Mouse (Mus musculus) liver, embryonic 14.5 days (tissue): ENCODE measurements around the gene Ctss. TPM values are rescaled to one million over a fixed set of nuclear protein-coding genes. Genes with fewer than 3 reads are reported as not detected.
"Not testable (repeated sequence)": the region's sequence is repeated elsewhere in the genome, so short reads cannot be mapped to it uniquely, and the experiment has no call there.

Experiments
- ATAC-seq: fragments of 200-750 bp; cut with Nextera tagmentation; 2 replicates; pipeline ENCODE4 v1.8.0; 2017; ENCODE audit warnings: moderate number of reproducible peaks, mild to moderate bottlenecking, moderate library complexity; ENCODE audit not compliant: insufficient read depth
- DNase-seq, 3 experiments: peaks; one replicate each; pipeline ENCODE4 v3.0.0-alpha.2; 2012 to 2013; ENCODE audit warnings: low read depth in 3 of 3, low spot score in 3 of 3
- H3K27ac ChIP-seq: fragments of 300-500 bp; sonication (generic); 2 replicates; pipeline ENCODE4 v1.5.1; 2014; ENCODE audit warnings: moderate library complexity, mild to moderate bottlenecking, control low read depth, inconsistent platforms
- H3K27me3 ChIP-seq: fragments of 300-500 bp; sonication (generic); 2 replicates; pipeline ENCODE4 v1.6.1; 2014; ENCODE audit warnings: mild to moderate bottlenecking, low read length, moderate library complexity; ENCODE audit not compliant: control insufficient read depth, insufficient read depth
- H3K36me3 ChIP-seq: fragments of 300-500 bp; sonication (generic); replicated peaks from 2 replicates; pipeline ENCODE4 v1.6.1; 2014; ENCODE audit warnings: low read depth; ENCODE audit not compliant: control insufficient read depth, insufficient read depth
- H3K4me1 ChIP-seq, 2 experiments: fragments of 200-500 bp in 1 of 2; fragments of 300-500 bp in 1 of 2; sonication (generic) in 1 of 2; replicated peaks; 2 replicates each; pipeline ENCODE4 v1.6.1; 2012 to 2014; ENCODE audit warnings: antibody characterized with exemption in 1 of 2, inconsistent platforms in 1 of 2, low read length in 1 of 2; ENCODE audit not compliant: control insufficient read depth in 2 of 2, insufficient read depth in 2 of 2
- H3K4me2 ChIP-seq: fragments of 300-500 bp; sonication (generic); 2 replicates; pipeline ENCODE4 v1.6.1; 2014; ENCODE audit warnings: low read depth, mild to moderate bottlenecking, control low read depth, moderate library complexity
- H3K4me3 ChIP-seq, 2 experiments: fragments of 200-500 bp in 1 of 2; fragments of 300-500 bp in 1 of 2; sonication (generic) in 1 of 2; 2 replicates each; pipeline ENCODE4 v1.5.1; 2012 to 2014; ENCODE audit warnings: low read depth in 2 of 2, low read length in 2 of 2, mild to moderate bottlenecking in 2 of 2, control low read depth in 1 of 2, inconsistent platforms in 1 of 2, moderate library complexity in 1 of 2; ENCODE audit not compliant: insufficient read depth in 1 of 2
- H3K9ac ChIP-seq: fragments of 300-500 bp; sonication (generic); replicated peaks from 2 replicates; pipeline ENCODE4 v1.6.1; 2014; ENCODE audit warnings: mild to moderate bottlenecking, control low read depth, moderate library complexity
- H3K9me3 ChIP-seq: fragments of 300-500 bp; sonication (generic); 2 replicates; pipeline ENCODE4 v1.6.1; 2016; ENCODE audit warnings: low read length, mixed read lengths; ENCODE audit not compliant: control insufficient read depth
- CTCF ChIP-seq: IDR thresholded peaks from 2 replicates; pipeline ENCODE4 v1.5.1; 2016; ENCODE audit warnings: antibody characterized with exemption, low read depth, control low read depth
- EP300 ChIP-seq: IDR thresholded peaks from 2 replicates; pipeline ENCODE4 v1.6.1; 2016; ENCODE audit warnings: antibody characterized with exemption, low read depth
- WGBS: fragments of 180-500 bp; shearing (Covaris S2); extraction: QIAGEN DNeasy Blood & Tissue Kit; methylation state at CpG from one replicate; pipeline ENCODE4 v1.1.7; 2014; ENCODE audit not compliant: insufficient replicate concordance; 5-methylcytosine and 5-hydroxymethylcytosine counted together
- polyA plus RNA-seq, 2 experiments: library from polyadenylated mRNA; depleted of rRNA in 1 of 2; stranded (reverse) in 1 of 2; unstranded in 1 of 2; fragments of >200 nt; fragmentation: Nextera tagmentation in 1 of 2; extraction: Ambion mirVana in 1 of 2; gene quantifications; 2 replicates each; pipeline versions ENCODE4 v1.2.1 to v1.2.3; 2012 to 2014

Ctss gene
- polyA plus RNA-seq, 2 experiments: 16.1 to 27.7 TPM

GRCm38 (mm10) chr3:95538936-95539335 is 12.3 kb downstream of the Ctss start:
- 79% methylated on average over 10 of the region's 10 CpGs for WGBS
- H3K4me3 ChIP-seq: no peak overlapping the region
- no peak overlapping the region for H3K27ac ChIP-seq
- H3K4me2 ChIP-seq: no peak overlapping the region
- H3K36me3 ChIP-seq: no peaks in the 10 kb centered on the region
- DNase-seq: no peak
- no peak overlapping the region for H3K9ac ChIP-seq
- H3K9me3 ChIP-seq: no peaks in the 10 kb centered on the region
- TF ChIP-seq CTCF (no peak), EP300 (no peak)
- H3K4me1 ChIP-seq: no peaks in the 10 kb centered on the region
- ATAC-seq: no peak
- peaks cover 3% of the 10 kb centered on the region; the same call in 1 of the 2 replicates for H3K27me3 ChIP-seq

GRCm38 (mm10) chr3:95539837-95540236 is 13.3 kb downstream of the Ctss start:
- H3K36me3 ChIP-seq: no peaks in the 10 kb centered on the region
- TF ChIP-seq CTCF: no peak
- TF ChIP-seq EP300: no peak
- no peak overlapping the region for H3K9ac ChIP-seq
- H3K4me3 ChIP-seq: no peak overlapping the region
- ATAC-seq: no peak
- WGBS: 76% methylated on average over 4 of the region's 4 CpGs
- no peaks in the 10 kb centered on the region for H3K4me1 ChIP-seq
- H3K27ac ChIP-seq: no peak overlapping the region
- no peaks in the 10 kb centered on the region for H3K9me3 ChIP-seq
- no peak for DNase-seq
- no peak overlapping the region for H3K4me2 ChIP-seq
- H3K27me3 ChIP-seq: peaks cover 3% of the 10 kb centered on the region; the same call in 1 of the 2 replicates

GRCm38 (mm10) chr3:95541186-95541585 is 14.6 kb downstream of the Ctss start:
- not testable (repeated sequence) for H3K4me2 ChIP-seq, H3K4me1 ChIP-seq, H3K9ac ChIP-seq, DNase-seq, H3K27me3 ChIP-seq, H3K36me3 ChIP-seq, H3K9me3 ChIP-seq, H3K4me3 ChIP-seq, ATAC-seq, H3K27ac ChIP-seq
- WGBS: 44% methylated on average over 2 of the region's 2 CpGs

GRCm38 (mm10) chr3:95542171-95542570 is 15.6 kb downstream of the Ctss start:
- H3K9me3 ChIP-seq: no peaks in the 10 kb centered on the region
- no peak overlapping the region for H3K4me2 ChIP-seq
- no peak overlapping the region for H3K27ac ChIP-seq
- no peak overlapping the region for H3K9ac ChIP-seq
- H3K4me1 ChIP-seq: no peaks in the 10 kb centered on the region
- H3K4me3 ChIP-seq: no peak overlapping the region
- H3K27me3 ChIP-seq: no peaks in the 10 kb centered on the region; the same call in 1 of the 2 replicates
- DNase-seq (no peak), ATAC-seq (no peak)
- TF ChIP-seq CTCF: no peak
- TF ChIP-seq EP300: no peak
- H3K36me3 ChIP-seq: no peaks in the 10 kb centered on the region

- no peaks in the 10 kb centered on the region for H3K4me1 ChIP-seq
- ATAC-seq (no peak), DNase-seq (no peak)
- no peak overlapping the region for H3K9ac ChIP-seq
- no peak overlapping the region for H3K4me2 ChIP-seq
- H3K27me3 ChIP-seq: no peaks in the 10 kb centered on the region; the same call in 1 of the 2 replicates
- WGBS: 64% methylated on average over 7 of the region's 7 CpGs
- no peaks in the 10 kb centered on the region for H3K9me3 ChIP-seq
- no peak overlapping the region for H3K27ac ChIP-seq
- no peak for TF ChIP-seq EP300
- TF ChIP-seq CTCF: no peak
- no peak overlapping the region for H3K4me3 ChIP-seq
- no peaks in the 10 kb centered on the region for H3K36me3 ChIP-seq
Measured at GRCm38 (mm10) chr3:95542981-95543380, 16.4 kb downstream of the Ctss start.
